Mouse (Mus musculus): Measurements from ENCODE around the gene Il17rd. TPM values are rescaled to one million over a fixed set of nuclear protein-coding genes. Genes with fewer than 3 reads are reported as not detected.

The Il17rd gene
- total RNA-seq, 2 experiments from 2014 or later: 0.11 TPM; not detected in 1

GRCm38 (mm10) chr14:27141486-27141885 is 102.7 kb downstream of the Il17rd start:
- no peak for ATAC-seq (ENCODE audit: poor library complexity, severe bottlenecking)

- peak; percentile 76 for ATAC-seq (ENCODE audit: poor library complexity, severe bottlenecking)
Observed at GRCm38 (mm10) chr14:27142680-27143079, 103.9 kb downstream of the Il17rd start.

GRCm38 (mm10) chr14:27145171-27146045 is 106.7 kb downstream of the Il17rd start:
- no peak for ATAC-seq (ENCODE audit: poor library complexity, severe bottlenecking)

- no peak for ATAC-seq (ENCODE audit: poor library complexity, severe bottlenecking)
Observed at GRCm38 (mm10) chr14:27147726-27148125, 109.0 kb downstream of the Il17rd start.

GRCm38 (mm10) chr14:27149401-27149800 is 110.7 kb downstream of the Il17rd start:
- no peak for ATAC-seq (ENCODE audit: poor library complexity, severe bottlenecking)

GRCm38 (mm10) chr14:27150011-27150640 is 111.4 kb downstream of the Il17rd start:
- ATAC-seq (ENCODE audit: poor library complexity, severe bottlenecking): no peak

GRCm38 (mm10) chr14:27151432-27151831 is 112.7 kb downstream of the Il17rd start:
- ATAC-seq (ENCODE audit: poor library complexity, severe bottlenecking): no peak

GRCm38 (mm10) chr14:27155088-27155487 is 116.3 kb downstream of the Il17rd start:
- ATAC-seq (ENCODE audit: poor library complexity, severe bottlenecking): no peak

- ATAC-seq (ENCODE audit: poor library complexity, severe bottlenecking): no peak
Observed at GRCm38 (mm10) chr14:27156032-27156431, 117.3 kb downstream of the Il17rd start.

Other genes with a start within 250 kb of the Il17rd start
- gene Asb14, start 144.4 kb upstream of the Il17rd start, total RNA-seq (2015): not detected in 2 replicates
- not detected in 2 replicates for gene Asb14, start 144.4 kb upstream of the Il17rd start, total RNA-seq (2017)
- 19.9 and 23.8 TPM in 2 replicates for gene Appl1, start 67.7 kb upstream of the Il17rd start, total RNA-seq (2015)
- gene Appl1, start 67.7 kb upstream of the Il17rd start, total RNA-seq (2017): 30.8 and 38.9 TPM in 2 replicates
- gene Hesx1, start 44.5 kb upstream of the Il17rd start, total RNA-seq (2015): 0.11 and 0.78 TPM in 2 replicates
- gene Hesx1, start 44.5 kb upstream of the Il17rd start, total RNA-seq (2017): 1.6 TPM in 1 of 2 replicates, not detected in the other
- 40.5 and 46.9 TPM in 2 replicates for gene Arhgef3, start 76.0 kb downstream of the Il17rd start, total RNA-seq (2015)
- 58.8 and 60.6 TPM in 2 replicates for gene Arhgef3, start 76.0 kb downstream of the Il17rd start, total RNA-seq (2017)